Mouse (Mus musculus) adrenal gland, postnatal 36 days (tissue): Measurements from ENCODE around the gene Mark2. TPM values are rescaled to one million over a fixed set of nuclear protein-coding genes. Genes with fewer than 3 reads are reported as not detected.
A peak's percentile ranks its signal among the peaks of the same experiment; 100 is the strongest.

ENCODE experiments used
- DNase-seq, 2 experiments: peaks; one replicate each; pipeline ENCODE4 v3.0.0; 2021; ENCODE audit warnings: mixed read lengths in 1 of 2
- total RNA-seq, 2 experiments: library from RNA; stranded (reverse); gene quantifications; 2 replicates each; pipeline ENCODE4 v1.2.3; 2021

Gene Mark2
- total RNA-seq, 2 experiments from 2014 or later, result 71.9 to 76.4 TPM

GRCm38 (mm10) chr19:7267091-7267741, 74.4 kb downstream of the Mark2 start, which contains the start of gene Rcor2:
Rcor2 (plus strand) TSS chr19:7267325.
- peak; percentile 86 to 88 for DNase-seq

- no peak for DNase-seq
These were observed 75.2 kb downstream of the Mark2 start for GRCm38 (mm10) chr19:7266421-7266831.

GRCm38 (mm10) chr19:7265478-7266191, 76.0 kb downstream of the Mark2 start:
- no peak for DNase-seq

- peak; percentile 50 to 58 for DNase-seq
These were observed 76.8 kb downstream of the Mark2 start for GRCm38 (mm10) chr19:7264766-7265331.

- DNase-seq, result peak; percentile 87 to 92
These were observed 77.4 kb downstream of the Mark2 start for GRCm38 (mm10) chr19:7264088-7264765.

- DNase-seq, result no peak
These were observed 79.1 kb downstream of the Mark2 start for GRCm38 (mm10) chr19:7262592-7262991.

GRCm38 (mm10) chr19:7261964-7262363, 79.7 kb downstream of the Mark2 start:
- DNase-seq, result no peak

GRCm38 (mm10) chr19:7261476-7261875, 80.2 kb downstream of the Mark2 start:
- DNase-seq, result no peak

- no peak for DNase-seq
These were observed 83.8 kb downstream of the Mark2 start for GRCm38 (mm10) chr19:7257881-7258280.

- DNase-seq, result no peak
These were observed 95.6 kb downstream of the Mark2 start for GRCm38 (mm10) chr19:7246021-7246420.

GRCm38 (mm10) chr19:7240782-7241690, 100.6 kb downstream of the Mark2 start, which contains the start of gene Naa40:
Naa40 (minus strand) TSS chr19:7241183.
- DNase-seq, result peak; percentile 94 to 96

GRCm38 (mm10) chr19:7240291-7240690, 101.4 kb downstream of the Mark2 start:
- no peak for DNase-seq

- no peak for DNase-seq
These were observed 102.1 kb downstream of the Mark2 start for GRCm38 (mm10) chr19:7239574-7239973.

GRCm38 (mm10) chr19:7236742-7237141, 104.9 kb downstream of the Mark2 start:
- no peak for DNase-seq

GRCm38 (mm10) chr19:7236011-7236410, 105.6 kb downstream of the Mark2 start:
- DNase-seq, result no peak

- DNase-seq, result no peak
These were observed 106.2 kb downstream of the Mark2 start for GRCm38 (mm10) chr19:7235461-7235860.

- peak; percentile 83 to 87 for DNase-seq
These were observed 107.0 kb downstream of the Mark2 start for GRCm38 (mm10) chr19:7234537-7235221.

- peak in 1 of 2 experiments; percentile 35 for DNase-seq
These were observed 115.1 kb downstream of the Mark2 start for GRCm38 (mm10) chr19:7226511-7226914.
